Mouse (Mus musculus) limb, embryonic 12.5 days (tissue): ENCODE data around the gene Pdgfa. TPM values are rescaled to one million over a fixed set of nuclear protein-coding genes. Genes with fewer than 3 reads are reported as not detected.

ENCODE experiments used
- ATAC-seq: fragments of 200-750 bp; cut with Nextera tagmentation; 2 replicates; pipeline ENCODE4 v1.8.0; 2017; ENCODE audit warnings: low read depth, moderate TSS enrichment; ENCODE audit not compliant: insufficient number of reproducible peaks, insufficient read depth, low FRiP score, low TSS enrichment
- H3K27ac ChIP-seq: fragments of 300-500 bp; sonication (generic); 2 replicates; pipeline ENCODE4 v1.5.1; 2016; ENCODE audit warnings: mild to moderate bottlenecking, moderate library complexity
- H3K27me3 ChIP-seq: fragments of 300-500 bp; sonication (generic); 2 replicates; pipeline ENCODE4 v1.6.1; 2016; ENCODE audit warnings: mild to moderate bottlenecking, moderate library complexity
- H3K36me3 ChIP-seq: fragments of 300-500 bp; sonication (generic); 2 replicates; pipeline ENCODE4 v1.6.1; 2016; ENCODE audit warnings: mild to moderate bottlenecking, moderate library complexity
- H3K4me1 ChIP-seq: fragments of 300-500 bp; sonication (generic); replicated peaks from 2 replicates; pipeline ENCODE4 v1.6.1; 2016
- H3K4me2 ChIP-seq: fragments of 300-500 bp; sonication (generic); 2 replicates; pipeline ENCODE4 v1.6.1; 2016; ENCODE audit warnings: mild to moderate bottlenecking, moderate library complexity
- H3K4me3 ChIP-seq: fragments of 300-500 bp; sonication (generic); replicated peaks from 2 replicates; pipeline ENCODE4 v1.5.1; 2016; ENCODE audit warnings: mild to moderate bottlenecking
- H3K9ac ChIP-seq: fragments of 300-500 bp; sonication (generic); replicated peaks from 2 replicates; pipeline ENCODE4 v1.6.1; 2016; ENCODE audit warnings: mild to moderate bottlenecking, moderate library complexity
- H3K9me3 ChIP-seq: fragments of 300-500 bp; sonication (generic); 2 replicates; pipeline ENCODE4 v1.6.1; 2016; ENCODE audit warnings: mild to moderate bottlenecking, moderate library complexity
- WGBS: fragments of 180-500 bp; shearing (Covaris S2); methylation state at CpG from one replicate; pipeline ENCODE4 v1.1.7; 2016; 5-methylcytosine and 5-hydroxymethylcytosine counted together
- polyA plus RNA-seq: library from polyadenylated mRNA; unstranded; fragments of >200 nt; fragmentation: Nextera tagmentation; extraction: Ambion mirVana; gene quantifications from 2 replicates; pipeline ENCODE4 v1.2.1, GENCODE M21; 2016

Gene Pdgfa
- 36.1 and 39.7 TPM in 2 replicates for polyA plus RNA-seq

DNA sequence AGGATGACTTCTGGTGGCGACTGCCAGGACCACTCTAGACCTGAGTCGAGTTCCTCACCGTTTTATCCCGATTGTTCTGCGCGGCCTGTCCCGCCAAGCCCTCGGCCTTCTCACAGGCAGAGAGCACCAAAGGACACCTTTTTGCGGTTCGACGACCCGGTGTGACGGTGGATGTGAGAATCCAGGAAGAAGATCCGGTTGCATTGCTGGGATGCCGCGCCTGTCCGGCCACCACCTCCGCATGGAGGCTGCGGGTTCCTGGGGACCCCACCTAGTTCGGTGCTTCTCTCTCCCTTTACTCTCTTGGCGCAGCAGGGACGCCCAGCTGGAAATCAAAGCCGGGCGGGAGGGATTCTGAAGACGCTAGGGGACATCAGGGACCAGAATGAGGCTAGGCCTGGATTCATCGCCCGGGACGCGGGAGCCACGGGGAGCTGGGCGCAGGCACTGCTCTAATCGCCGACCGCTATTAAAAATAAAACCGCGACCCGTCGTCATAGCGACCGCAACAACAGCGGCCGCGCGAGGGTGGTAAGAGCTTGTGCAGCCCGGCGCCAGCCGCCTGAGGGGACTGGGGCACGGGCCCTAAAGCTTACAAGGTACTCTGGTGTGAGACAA is at the start of gene Pdgfa:
Gene Pdgfa (minus strand): TSS at position 200 of the 618 bp plus-strand sequence.
- H3K4me1 ChIP-seq, result peaks cover 63% of the 10 kb centered on the region
- H3K9ac ChIP-seq, result peak within 1 kb of the TSS; percentile 31; the same call in 1 of the 2 replicates
- peaks cover 7% of the 10 kb centered on the region; the same call in 1 of the 2 replicates for H3K9me3 ChIP-seq
- H3K27ac ChIP-seq, result 0 out of 2 replicates have a peak within 1 kb of the TSS, but pooled peaks have one; percentile 2
- WGBS, result under 1% methylated on average over 48 of the region's 48 CpGs
- H3K36me3 ChIP-seq, result no peaks in the 10 kb centered on the region
- peak; percentile 34; the same call in 1 of the 2 replicates for ATAC-seq
- peaks cover 84% of the 10 kb centered on the region for H3K27me3 ChIP-seq
- peak within 1 kb of the TSS; percentile 95 for H3K4me2 ChIP-seq
- H3K4me3 ChIP-seq, result peak within 1 kb of the TSS; percentile 71

DNA sequence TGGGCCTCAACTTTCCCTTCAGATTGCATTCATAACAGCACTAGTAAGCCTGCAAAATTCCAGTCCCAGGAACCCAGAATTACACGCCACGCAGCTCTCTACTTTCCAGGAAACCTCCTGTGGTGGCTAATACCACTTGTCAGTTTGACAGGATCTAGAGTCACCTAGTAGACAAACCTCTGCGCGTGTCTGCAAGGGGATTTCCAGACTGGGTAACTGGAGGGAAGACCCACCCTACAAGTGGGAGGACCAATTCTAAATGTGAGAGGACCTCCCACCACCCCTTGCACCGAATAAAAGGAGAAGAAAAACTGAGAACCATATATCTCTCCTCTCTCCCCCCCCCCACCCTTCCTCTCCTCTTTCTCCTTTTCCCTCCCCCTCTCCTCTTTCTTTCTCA is 49.5 kb upstream of the Pdgfa start:
- Histone ChIP-seq H3K9ac (no peak overlapping the region), H3K27ac (no peak overlapping the region), H3K4me3 (no peak overlapping the region), H3K9me3 (no peaks in the 10 kb centered on the region), H3K4me2 (no peak overlapping the region), H3K27me3 (no peaks in the 10 kb centered on the region), H3K36me3 (no peaks in the 10 kb centered on the region), H3K4me1 (no peaks in the 10 kb centered on the region)
- ATAC-seq, result no peak
- WGBS, result 70% methylated on average over 5 of the region's 5 CpGs

DNA sequence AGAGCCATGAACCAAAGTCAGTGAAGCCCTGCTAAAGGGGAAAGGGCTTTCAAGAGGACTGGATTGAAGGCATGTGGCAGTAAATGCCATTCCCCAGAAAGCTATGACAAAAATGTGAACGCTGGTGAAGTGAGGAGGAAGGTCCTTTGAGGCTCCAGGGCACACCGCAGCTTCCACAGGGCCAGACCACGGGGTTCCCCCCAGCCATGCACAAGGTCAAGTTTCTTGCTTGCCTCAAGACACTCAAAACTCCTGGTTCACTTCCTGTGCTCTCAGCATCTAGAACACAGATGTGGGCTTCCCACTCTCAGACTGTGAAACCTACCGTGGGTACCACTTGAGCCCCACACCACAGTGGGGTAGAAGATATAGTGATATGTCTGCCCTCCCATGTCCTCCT is 46.4 kb upstream of the Pdgfa start:
- Histone ChIP-seq H3K4me2 (no peak overlapping the region), H3K27me3 (no peaks in the 10 kb centered on the region), H3K4me3 (no peak overlapping the region), H3K36me3 (no peaks in the 10 kb centered on the region), H3K9ac (no peak overlapping the region), H3K9me3 (no peaks in the 10 kb centered on the region), H3K27ac (no peak overlapping the region), H3K4me1 (peaks cover 9% of the 10 kb centered on the region; the same call in 1 of the 2 replicates)
- WGBS, result 62% methylated on average over 4 of the region's 4 CpGs
- ATAC-seq, result no peak

DNA sequence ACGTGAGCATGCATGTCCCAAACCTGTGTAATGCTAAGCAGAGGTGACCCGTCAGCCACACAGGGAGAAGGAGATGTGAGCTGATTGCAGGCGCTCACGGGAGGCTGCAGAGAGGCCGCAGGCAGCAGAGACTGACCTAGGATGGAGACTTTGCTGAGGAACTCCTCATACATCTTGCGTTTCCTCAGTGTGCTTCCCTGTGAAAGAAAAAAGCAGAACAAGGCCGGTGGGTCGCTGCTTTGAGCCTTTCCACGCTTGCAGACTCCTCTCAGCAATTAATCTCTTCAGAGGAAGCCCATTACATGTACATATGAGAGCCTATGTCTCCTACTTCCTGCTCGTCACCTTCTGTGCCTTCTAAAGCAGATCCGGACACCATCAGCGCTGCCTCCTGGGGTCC is 45.1 kb upstream of the Pdgfa start:
- H3K4me2 ChIP-seq, result no peak overlapping the region
- H3K4me3 ChIP-seq, result no peak overlapping the region
- no peaks in the 10 kb centered on the region for H3K27me3 ChIP-seq
- peaks cover 10% of the 10 kb centered on the region; the same call in 1 of the 2 replicates for H3K4me1 ChIP-seq
- no peaks in the 10 kb centered on the region for H3K36me3 ChIP-seq
- no peaks in the 10 kb centered on the region for H3K9me3 ChIP-seq
- no peak overlapping the region for H3K27ac ChIP-seq
- H3K9ac ChIP-seq, result no peak overlapping the region
- no peak for ATAC-seq
- WGBS, result 78% methylated on average over 12 of the region's 12 CpGs

DNA sequence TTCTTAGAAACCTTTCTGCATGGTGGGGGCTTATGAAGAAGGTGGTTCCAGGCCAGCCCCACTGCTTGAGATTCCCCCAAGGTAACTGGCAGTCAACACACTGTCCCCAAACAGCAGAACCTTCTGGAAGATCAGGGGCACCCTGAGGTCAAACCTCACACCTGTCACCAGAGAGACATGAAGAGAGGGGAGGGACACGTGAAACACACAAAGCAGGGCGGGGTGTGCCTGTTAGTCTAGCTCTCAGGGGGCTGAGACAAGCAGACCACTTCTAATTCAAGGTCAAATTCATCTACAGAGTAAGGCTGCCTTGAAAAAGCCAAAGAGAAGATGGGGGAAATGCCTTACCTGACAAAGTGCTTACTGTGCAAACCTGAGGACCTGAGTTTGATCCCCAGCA is 38.0 kb upstream of the Pdgfa start:
- Histone ChIP-seq H3K9me3 (no peaks in the 10 kb centered on the region), H3K4me1 (peaks cover 41% of the 10 kb centered on the region), H3K4me2 (no peak overlapping the region), H3K9ac (no peak overlapping the region), H3K27me3 (no peaks in the 10 kb centered on the region), H3K27ac (0 out of 2 replicates have a peak overlapping the region, but pooled peaks have one; percentile 47), H3K4me3 (no peak overlapping the region), H3K36me3 (peaks cover 3% of the 10 kb centered on the region; the same call in 1 of the 2 replicates)
- 46% methylated on average over 2 of the region's 2 CpGs for WGBS
- ATAC-seq, result peak; percentile 12; the same call in 1 of the 2 replicates

GRCm38 (mm10) chr5:139034746-139035145 is 37.6 kb upstream of the Pdgfa start:
- WGBS, result 14% methylated on average over 6 of the region's 6 CpGs
- Histone ChIP-seq H3K4me3 (no peak overlapping the region), H3K9me3 (no peaks in the 10 kb centered on the region), H3K27me3 (no peaks in the 10 kb centered on the region), H3K4me2 (peak overlapping the region; percentile 13; the same call in 1 of the 2 replicates), H3K4me1 (peaks cover 41% of the 10 kb centered on the region), H3K27ac (peak overlapping the region; percentile 77; the same call in 1 of the 2 replicates), H3K36me3 (peaks cover 3% of the 10 kb centered on the region; the same call in 1 of the 2 replicates), H3K9ac (0 out of 2 replicates have a peak overlapping the region, but pooled peaks have one; percentile 27)
- 0 out of 2 replicates have a peak, but pooled peaks have one; percentile 34 for ATAC-seq

DNA sequence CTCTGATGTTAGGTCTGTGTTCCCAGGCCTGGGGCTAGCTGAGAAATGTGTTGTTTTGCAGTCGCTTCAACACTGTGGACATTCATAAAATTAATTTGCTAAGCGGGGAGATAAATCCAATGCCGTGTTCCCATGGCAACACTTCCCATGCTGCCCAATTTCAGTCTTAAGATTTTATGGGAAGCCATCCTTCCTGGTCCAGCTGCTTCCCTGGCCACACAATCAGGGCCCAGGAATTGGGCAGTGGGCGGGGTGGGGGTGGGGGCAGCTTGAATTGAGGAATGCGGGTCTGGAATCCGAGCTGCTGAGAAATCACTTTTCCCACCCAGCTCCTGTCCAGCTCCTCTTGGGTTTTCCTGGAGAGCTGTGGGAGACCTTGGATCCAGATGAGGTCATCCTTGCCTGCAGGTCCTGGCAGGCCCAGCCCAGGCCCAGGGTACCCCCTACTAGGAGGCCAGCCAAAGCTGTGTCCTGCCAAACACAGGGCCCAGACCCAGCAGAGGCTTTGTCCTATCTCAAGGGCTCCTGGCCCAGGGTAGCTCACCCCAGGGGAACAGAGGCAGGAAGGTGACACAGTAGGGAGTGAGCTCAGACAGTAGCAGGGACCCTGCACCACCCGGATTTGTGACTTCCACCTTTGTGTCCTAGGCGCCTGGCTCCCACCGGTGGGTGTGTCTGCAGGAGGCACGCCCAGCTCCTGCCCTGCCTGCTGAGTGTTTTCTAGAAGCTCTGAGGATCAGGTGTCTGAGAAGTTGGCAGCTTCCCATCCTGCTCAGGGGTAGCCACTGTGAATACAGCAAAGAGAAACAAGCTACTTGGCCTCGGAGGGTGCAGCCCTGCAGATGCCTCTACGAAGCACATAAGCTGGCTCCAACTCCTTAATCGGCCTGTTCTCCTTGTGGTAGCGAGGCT is 36.5 kb upstream of the Pdgfa start:
- 38% methylated on average over 14 of the region's 14 CpGs for WGBS
- H3K4me1 ChIP-seq, result peaks cover 33% of the 10 kb centered on the region
- no peak overlapping the region for H3K4me2 ChIP-seq
- peaks cover 3% of the 10 kb centered on the region; the same call in 1 of the 2 replicates for H3K36me3 ChIP-seq
- H3K9ac ChIP-seq, result peak overlapping the region; percentile 27; the same call in 1 of the 2 replicates
- ATAC-seq, result no peak
- H3K27ac ChIP-seq, result peak overlapping the region; percentile 77
- no peak overlapping the region for H3K4me3 ChIP-seq
- no peaks in the 10 kb centered on the region for H3K9me3 ChIP-seq
- no peaks in the 10 kb centered on the region; the same call in 1 of the 2 replicates for H3K27me3 ChIP-seq

DNA sequence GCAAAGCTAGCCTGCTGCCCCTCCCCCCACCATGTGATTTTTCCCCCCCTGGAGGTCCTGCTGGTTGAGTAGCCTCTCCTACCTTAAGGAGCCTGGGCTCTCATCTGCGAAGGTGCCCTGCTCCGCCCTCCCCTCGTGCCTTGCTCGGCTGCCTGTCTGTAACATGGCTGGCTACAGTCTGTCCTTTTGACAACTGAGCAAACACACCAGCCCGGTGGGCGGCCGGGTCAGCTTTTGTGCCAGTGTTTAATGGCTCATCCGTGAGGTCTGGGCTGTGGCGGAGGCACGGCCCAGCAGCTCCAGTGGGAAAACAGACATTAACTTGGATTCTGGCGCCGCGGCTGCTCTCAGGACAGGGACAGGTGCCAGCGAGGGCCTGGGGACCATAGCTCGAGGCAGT is 30.4 kb upstream of the Pdgfa start:
- Histone ChIP-seq H3K4me1 (peaks cover 4% of the 10 kb centered on the region; the same call in 1 of the 2 replicates), H3K4me3 (no peak overlapping the region), H3K36me3 (no peaks in the 10 kb centered on the region), H3K4me2 (no peak overlapping the region), H3K27me3 (no peaks in the 10 kb centered on the region; the same call in 1 of the 2 replicates), H3K9me3 (no peaks in the 10 kb centered on the region), H3K9ac (no peak overlapping the region), H3K27ac (no peak overlapping the region)
- no peak for ATAC-seq
- WGBS, result 48% methylated on average over 15 of the region's 15 CpGs

DNA sequence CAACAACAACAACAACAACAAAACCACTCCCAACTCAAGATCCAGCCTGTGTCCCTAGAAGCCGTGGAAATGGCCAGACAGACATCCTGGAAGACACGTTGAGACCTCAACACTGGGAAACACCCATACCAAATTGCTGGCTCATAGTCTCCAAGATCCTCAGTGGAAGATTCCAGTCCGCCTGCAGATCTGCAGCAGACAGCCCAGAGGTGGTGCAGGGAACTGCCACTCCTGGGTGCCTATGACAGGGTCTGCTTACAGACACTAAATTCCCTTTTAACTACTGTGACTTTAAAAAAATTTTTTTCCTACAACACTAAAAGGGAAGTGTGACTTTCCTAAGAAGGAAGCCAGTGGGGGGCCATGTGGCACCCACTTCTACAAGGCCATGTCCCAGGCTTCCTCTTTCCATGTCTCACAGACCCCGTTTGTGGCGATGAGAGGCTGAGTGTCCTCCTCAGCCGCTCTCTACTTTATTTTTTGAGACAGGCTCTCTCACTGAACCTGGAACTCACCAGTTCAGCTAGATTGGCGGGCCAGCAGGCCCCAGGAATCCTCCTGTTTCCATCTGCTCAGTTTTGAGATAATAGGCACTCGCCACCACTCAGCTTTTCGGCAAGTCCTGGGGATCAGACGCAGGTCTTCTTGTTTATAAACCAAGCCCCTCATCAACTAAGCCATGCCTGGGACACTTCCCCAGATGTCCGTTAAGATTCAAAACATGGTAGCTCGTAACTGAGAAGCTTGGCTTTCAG is 27.4 kb upstream of the Pdgfa start:
- no peak for ATAC-seq
- no peaks in the 10 kb centered on the region for H3K9me3 ChIP-seq
- H3K36me3 ChIP-seq, result no peaks in the 10 kb centered on the region
- no peak overlapping the region for H3K27ac ChIP-seq
- 51% methylated on average over 12 of the region's 12 CpGs for WGBS
- H3K4me3 ChIP-seq, result no peak overlapping the region
- H3K9ac ChIP-seq, result no peak overlapping the region
- H3K4me1 ChIP-seq, result peaks cover 4% of the 10 kb centered on the region; the same call in 1 of the 2 replicates
- H3K27me3 ChIP-seq, result no peaks in the 10 kb centered on the region; the same call in 1 of the 2 replicates
- no peak overlapping the region for H3K4me2 ChIP-seq

DNA sequence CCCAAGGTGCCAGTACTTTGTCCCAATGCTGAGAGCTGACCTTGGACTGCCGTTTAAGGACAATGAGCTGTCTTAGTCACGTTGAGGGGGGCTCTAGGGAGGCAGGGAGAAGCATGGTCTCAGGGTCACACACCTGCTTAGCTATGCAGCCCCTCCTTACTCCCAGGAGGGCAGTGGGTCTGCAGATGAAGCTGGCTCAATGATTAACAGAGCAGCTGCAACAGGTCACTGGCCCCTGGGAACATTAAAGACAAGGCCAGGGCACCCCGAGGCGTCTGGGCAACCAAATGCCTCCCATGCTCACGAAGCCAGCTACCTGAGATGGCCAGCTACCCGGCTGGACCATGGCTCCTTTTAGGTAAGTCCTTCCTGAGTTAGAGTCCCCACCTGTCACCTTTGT is 23.4 kb upstream of the Pdgfa start:
- 74% methylated on average over 6 of the region's 6 CpGs for WGBS
- Histone ChIP-seq H3K4me3 (no peak overlapping the region), H3K27ac (no peak overlapping the region), H3K36me3 (no peaks in the 10 kb centered on the region), H3K9me3 (no peaks in the 10 kb centered on the region), H3K4me2 (no peak overlapping the region), H3K27me3 (no peaks in the 10 kb centered on the region), H3K9ac (no peak overlapping the region), H3K4me1 (no peaks in the 10 kb centered on the region)
- ATAC-seq, result no peak
